In the genomic region with DNA sequence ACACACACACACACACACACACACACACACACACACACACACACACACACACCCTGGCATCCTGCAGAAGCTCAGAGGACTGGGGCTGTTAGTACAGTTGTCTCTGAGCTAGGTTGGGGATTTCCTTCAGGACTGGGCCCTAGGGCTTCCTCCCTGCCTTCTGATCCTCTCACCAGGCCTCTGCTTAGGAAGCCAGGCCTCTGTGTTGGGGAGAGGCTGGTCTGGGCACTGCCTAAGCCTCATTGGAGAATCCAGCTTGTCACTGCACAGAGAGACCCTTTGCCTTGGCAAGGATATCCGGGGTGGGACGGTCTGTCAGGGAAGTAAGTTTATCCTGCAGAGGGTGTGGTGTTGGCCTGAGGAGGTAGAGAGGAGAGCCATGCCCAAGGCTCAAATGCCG, we compare ENCODE assay signal across 7 mouse cellular contexts. TPM values are rescaled to one million over a fixed set of nuclear protein-coding genes. Genes with fewer than 3 reads are reported as not detected.
A peak's percentile ranks its signal among the peaks of the same experiment; 100 is the strongest.
DNase-seq lines count a peak whose midpoint lies in the region; ATAC-seq and TF ChIP-seq lines count a peak whose summit lies in the region.

No protein-coding gene starts in this region.

- H3K9me3 ChIP-seq in hindbrain, embryonic 13.5 days: no peaks in the 10 kb centered on the region
- H3K9me3 ChIP-seq in lung, embryonic 15.5 days: no peaks in the 10 kb centered on the region

- DNase-seq in right cerebral cortex, postnatal 10 days (ENCODE audit: low spot score in 2 of 2): no peak
- DNase-seq in right cerebral cortex, adult 18-20 months: no peak
- DNase-seq in adrenal gland, adult 18-20 months (ENCODE audit: low spot score in 2 of 2): no peak

- peak overlapping the region; percentile 71 for H3ac ChIP-seq in C2C12 (ENCODE audit: control insufficient read depth, insufficient read length, low read depth)

- peaks cover 61% of the 10 kb centered on the region for H3K4me1 ChIP-seq in hindbrain, embryonic 13.5 days (replicated peaks)
- H3K4me1 ChIP-seq in lung, embryonic 15.5 days: peaks cover 71% of the 10 kb centered on the region

- H3K36me3 ChIP-seq in C2C12 (ENCODE audit: control insufficient read depth, insufficient read depth): peaks cover 12% of the 10 kb centered on the region
- H3K36me3 ChIP-seq in hindbrain, embryonic 13.5 days: no peaks in the 10 kb centered on the region
- H3K36me3 ChIP-seq in lung, embryonic 15.5 days: no peaks in the 10 kb centered on the region

- peaks cover 58% of the 10 kb centered on the region for H3K79me2 ChIP-seq in C2C12 (ENCODE audit: control insufficient read depth, insufficient read depth)

- H3K27me3 ChIP-seq in C2C12 (ENCODE audit: control insufficient read depth, insufficient read depth, insufficient read length): no peaks in the 10 kb centered on the region
- 0 out of 2 replicates have a peak, but pooled peaks cover 7% of the 10 kb centered on the region for H3K27me3 ChIP-seq in hindbrain, embryonic 13.5 days
- H3K27me3 ChIP-seq in lung, embryonic 15.5 days: no peaks in the 10 kb centered on the region

- ATAC-seq in CD4-positive, CD25-positive, alpha-beta regulatory T cell, adult 4 months: peak; percentile 25
- no peak for ATAC-seq in hindbrain, embryonic 13.5 days (ENCODE audit: low FRiP score)
- no peak for ATAC-seq in lung, embryonic 15.5 days (ENCODE audit: borderline replicate concordance, extremely low read depth, low FRiP score, low TSS enrichment)

- TF ChIP-seq CTCF in C2C12 (IDR thresholded peaks at IDR 0.05; ENCODE audit: control insufficient read depth, insufficient read depth, insufficient read length): no peak

- no peak overlapping the region for H3K27ac ChIP-seq in hindbrain, embryonic 13.5 days
- H3K27ac ChIP-seq in lung, embryonic 15.5 days: peak overlapping the region; percentile 97

- H3K79me3 ChIP-seq in C2C12 (ENCODE audit: low read depth): peaks cover 31% of the 10 kb centered on the region

- H3K9ac ChIP-seq in hindbrain, embryonic 13.5 days: peak overlapping the region; percentile 46
- H3K9ac ChIP-seq in lung, embryonic 15.5 days: peak overlapping the region; percentile 80

- 65% methylated on average over 3 of the region's 3 CpGs for WGBS in hindbrain, embryonic 13.5 days
- WGBS in lung, embryonic 15.5 days: 10% methylated on average over 3 of the region's 3 CpGs

- peak overlapping the region; percentile 79 for H3K4me2 ChIP-seq in hindbrain, embryonic 13.5 days
- peak overlapping the region; percentile 66 for H3K4me2 ChIP-seq in lung, embryonic 15.5 days

- H3K4me3 ChIP-seq in C2C12 (ENCODE audit: insufficient read depth, poor library complexity, severe bottlenecking): peak overlapping the region; percentile 57
- H3K4me3 ChIP-seq in hindbrain, embryonic 13.5 days: no peak overlapping the region
- H3K4me3 ChIP-seq in lung, embryonic 15.5 days: peak overlapping the region; percentile 68

TF ChIP-seq in C2C12, 6 proteins besides CTCF, POLR2A, EP300 and RAD21:
- TF ChIP-seq MYOG (IDR thresholded peaks at IDR 0.05; ENCODE audit: control insufficient read depth, extremely low read depth, insufficient read length) (no peak), MAX (IDR thresholded peaks at IDR 0.05) (no peak), FOSL1 (IDR thresholded peaks at IDR 0.05; ENCODE audit: insufficient read depth, low read length, poor library complexity, severe bottlenecking) (no peak), CEBPB (IDR thresholded peaks at IDR 0.05; ENCODE audit: low read depth) (no peak), USF1 (IDR thresholded peaks at IDR 0.05; ENCODE audit: low read depth) (no peak), MYOD1 (IDR thresholded peaks at IDR 0.05; ENCODE audit: control insufficient read depth, insufficient read length, low read depth) (no peak)

RNA-seq across cellular contexts. Expression of a gene that starts 10.4 kb away (rescaled TPM):
- polyA plus RNA-seq in C2C12 (2012; fragmentation: generic; extraction: Trizol): 427 TPM
- polyA plus RNA-seq in CD4-positive, CD25-positive, alpha-beta regulatory T cell, adult 4 months (2017; shearing (Covaris generic)): 10 to 100 TPM; 21.7 to 38.1 TPM
- 22.9 and 25.3 TPM in 2 replicates for polyA plus RNA-seq in hindbrain, embryonic 13.5 days (2015; fragmentation: Nextera tagmentation; extraction: Ambion mirVana)
- 275 and 280 TPM in 2 replicates for polyA plus RNA-seq in lung, embryonic 15.5 days (2015; fragmentation: Nextera tagmentation; extraction: Ambion mirVana)
- total RNA-seq in adrenal gland, adult 18-20 months (2021): 100 to 1,000 TPM in 1 of 2 experiments, 10 to 100 TPM in 1; 63.7 to 118 TPM

RNA-seq across cellular contexts. Expression of a gene that starts 35.6 kb away (rescaled TPM):
- polyA plus RNA-seq in C2C12 (2012; fragmentation: generic; extraction: Trizol): 318 TPM
- under 1 TPM; 0.58 to 0.98 TPM for polyA plus RNA-seq in CD4-positive, CD25-positive, alpha-beta regulatory T cell, adult 4 months (2017; shearing (Covaris generic))
- polyA plus RNA-seq in hindbrain, embryonic 13.5 days (2015; fragmentation: Nextera tagmentation; extraction: Ambion mirVana): 19.6 and 20.6 TPM in 2 replicates
- 79.9 and 80.0 TPM in 2 replicates for polyA plus RNA-seq in lung, embryonic 15.5 days (2015; fragmentation: Nextera tagmentation; extraction: Ambion mirVana)
- 100 to 1,000 TPM in 1 of 2 experiments, 10 to 100 TPM in 1; 35.0 to 166 TPM for total RNA-seq in adrenal gland, adult 18-20 months (2021)

RNA-seq across cellular contexts. Expression of a gene that starts 48.9 kb away (rescaled TPM):
- polyA plus RNA-seq in C2C12 (2012; fragmentation: generic; extraction: Trizol): 44.6 TPM
- not detected for polyA plus RNA-seq in CD4-positive, CD25-positive, alpha-beta regulatory T cell, adult 4 months (2017; shearing (Covaris generic))
- 5.6 and 6.0 TPM in 2 replicates for polyA plus RNA-seq in hindbrain, embryonic 13.5 days (2015; fragmentation: Nextera tagmentation; extraction: Ambion mirVana)
- 97.5 and 117 TPM in 2 replicates for polyA plus RNA-seq in lung, embryonic 15.5 days (2015; fragmentation: Nextera tagmentation; extraction: Ambion mirVana)
- total RNA-seq in adrenal gland, adult 18-20 months (2021): under 1 TPM in 1 of 2 experiments, not detected in 1; 0.26 TPM

Comparison
In these comparisons a context has a peak if more than half of its experiments do, and no peak if none do; other contexts are left out.
1. RNA of a gene that starts 35.6 kb away (polyA plus RNA-seq): 318 TPM in C2C12 (single experiment), 79.9 to 80.0 TPM in lung, embryonic 15.5 days and 19.6 to 20.6 TPM in hindbrain, embryonic 13.5 days; 0.58 to 0.98 TPM in CD4-positive, CD25-positive, alpha-beta regulatory T cell, adult 4 months; every median in the first group is over 10 times any median in the second.